Comparison of ENCODE assay signal across 13 mouse cellular contexts in genomic region chr4:153662731-153663130, GRCm38 (mm10).
"Had no signal": no experiment of that assay in that cellular context is flagged by ENCODE, and none has a peak within 500 bp of the region (broad histone marks: within the 10 kb centered on the region; RNA-seq: fewer than 3 reads in every experiment).

No protein-coding gene starts in this region.

- H3K36me3 ChIP-seq: limb, embryonic 15.5 days; liver, embryonic 12.5 days; midbrain, embryonic 10.5 days; midbrain, embryonic 15.5 days had no signal

- H3K4me2 ChIP-seq: limb, embryonic 15.5 days; liver, embryonic 12.5 days; lung, embryonic 14.5 days; midbrain, embryonic 15.5 days had no signal

- H3K9ac ChIP-seq: limb, embryonic 15.5 days; liver, embryonic 12.5 days; lung, embryonic 14.5 days; midbrain, embryonic 15.5 days had no signal

- DNase-seq: kidney, adult 11 months; lung, embryonic 14.5 days; lung, postnatal 10 days; lung, postnatal 4 days; retina, postnatal 1 day; right cerebral cortex, postnatal 4 days; spleen, adult 18-20 months; thymus, adult 18-20 months; thymus, postnatal 14 days had no signal

- H3K4me1 ChIP-seq: limb, embryonic 15.5 days; liver, embryonic 12.5 days; midbrain, embryonic 10.5 days; midbrain, embryonic 15.5 days had no signal

- ATAC-seq: liver, embryonic 12.5 days; midbrain, embryonic 15.5 days had no signal

- H3K27ac ChIP-seq: limb, embryonic 15.5 days; liver, embryonic 12.5 days; midbrain, embryonic 10.5 days; midbrain, embryonic 15.5 days had no signal

- H3K27me3 ChIP-seq: liver, embryonic 12.5 days; midbrain, embryonic 15.5 days had no signal

- H3K9me3 ChIP-seq: limb, embryonic 15.5 days; midbrain, embryonic 10.5 days; midbrain, embryonic 15.5 days had no signal

- H3K4me3 ChIP-seq: limb, embryonic 15.5 days; liver, embryonic 12.5 days; midbrain, embryonic 10.5 days; midbrain, embryonic 15.5 days had no signal
